Mouse (Mus musculus): ENCODE measurements at regions not wholly inside any gene's neighbourhood (a gene's known extent, or its start where the extent isn't known, plus 50 kb on each side); places are given as distances from the start of the nearest gene placed in this dataset.

GRCm38 (mm10) chr15:25102727-25103126 is 310.8 kb downstream of the Basp1 start:
- TF ChIP-seq EP300 (IDR thresholded peaks at IDR 0.05; ENCODE audit: insufficient read depth, low read depth, low read length), result no peak
- no peak for TF ChIP-seq CTCF (IDR thresholded peaks at IDR 0.05)
